Mouse (Mus musculus) MEL (cell line): ENCODE measurements around the gene Krt72. TPM values are rescaled to one million over a fixed set of nuclear protein-coding genes. Genes with fewer than 3 reads are reported as not detected.

Experiments used
- DNase-seq: peaks from one replicate; pipeline ENCODE4 v3.0.0; 2011; ENCODE audit warnings: low read depth, low spot score
- H3K27ac ChIP-seq: 2 replicates; pipeline ENCODE4 v1.5.1; 2012; ENCODE audit warnings: low read depth, mild to moderate bottlenecking, control low read depth, low read length, moderate library complexity; ENCODE audit not compliant: control insufficient read depth
- H3K27me3 ChIP-seq, 2 experiments: fragments of 150-350 bp in 1 of 2; sonication (generic) in 1 of 2; 2 replicates each; pipeline ENCODE4 v1.6.1; 2012; ENCODE audit warnings: low read length in 2 of 2, mild to moderate bottlenecking in 2 of 2, improper control_type of control experiment in 1 of 2, moderate library complexity in 1 of 2; ENCODE audit not compliant: insufficient read depth in 2 of 2, control insufficient read depth in 1 of 2
- H3K36me3 ChIP-seq, 2 experiments: 2 replicates each; pipeline ENCODE4 v1.6.1; 2012 to 2014; ENCODE audit warnings: low read length in 2 of 2, improper control_type of control experiment in 1 of 2, inconsistent platforms in 1 of 2, mild to moderate bottlenecking in 1 of 2; ENCODE audit not compliant: insufficient read depth in 2 of 2, control insufficient read depth in 1 of 2
- H3K4me1 ChIP-seq, 2 experiments: fragments of 150-350 bp in 1 of 2; sonication (generic) in 1 of 2; 2 replicates each; pipeline ENCODE4 v1.6.1; 2012; ENCODE audit warnings: low read length in 2 of 2, improper control_type of control experiment in 1 of 2, mild to moderate bottlenecking in 1 of 2; ENCODE audit not compliant: insufficient read depth in 2 of 2, control insufficient read depth in 1 of 2
- H3K4me3 ChIP-seq, 2 experiments: fragments of 150-350 bp in 1 of 2; sonication (generic) in 1 of 2; 2 replicates each; pipeline ENCODE4 v1.5.1; 2012; ENCODE audit warnings: low read depth in 2 of 2, low read length in 2 of 2, mild to moderate bottlenecking in 2 of 2, moderate library complexity in 2 of 2, control low read depth in 1 of 2, improper control_type of control experiment in 1 of 2; ENCODE audit not compliant: control insufficient read depth in 1 of 2, insufficient read depth in 1 of 2
- H3K79me2 ChIP-seq: 2 replicates; pipeline ENCODE4 v1.6.1; 2012; ENCODE audit warnings: mild to moderate bottlenecking, low read length, moderate library complexity; ENCODE audit not compliant: control insufficient read depth, poor library complexity, insufficient read depth
- H3K9ac ChIP-seq: 2 replicates; pipeline ENCODE4 v1.6.1; 2012; ENCODE audit warnings: low read depth, mild to moderate bottlenecking, control low read depth, low read length, moderate library complexity; ENCODE audit not compliant: control insufficient read depth, poor library complexity, severe bottlenecking
- H3K9me3 ChIP-seq: fragments of 150-350 bp; sonication (generic); replicated peaks from 2 replicates; pipeline ENCODE4 v1.6.1; 2012; ENCODE audit warnings: mild to moderate bottlenecking, low read length, improper control_type of control experiment, moderate library complexity; ENCODE audit not compliant: insufficient read depth
- BHLHE40 ChIP-seq: IDR thresholded peaks from 2 replicates; pipeline ENCODE4 v1.6.1; 2012; ENCODE audit warnings: low read depth, mild to moderate bottlenecking, inconsistent platforms, low read length, improper control_type of control experiment, borderline replicate concordance
- E2F4 ChIP-seq: IDR thresholded peaks from 2 replicates; pipeline ENCODE4 v1.6.1; 2011; ENCODE audit warnings: low read depth, low read length, improper control_type of control experiment, borderline replicate concordance
- ETS1 ChIP-seq: IDR thresholded peaks from 2 replicates; pipeline ENCODE4 v1.6.1; 2012; ENCODE audit warnings: low read depth, mild to moderate bottlenecking, inconsistent platforms, low read length, improper control_type of control experiment, moderate library complexity
- HCFC1 ChIP-seq: IDR thresholded peaks from 2 replicates; pipeline ENCODE4 v1.6.1; 2012; ENCODE audit warnings: low read depth, mild to moderate bottlenecking, inconsistent platforms, low read length, improper control_type of control experiment, moderate library complexity
- MXI1 ChIP-seq: IDR thresholded peaks from 2 replicates; pipeline ENCODE4 v1.6.1; 2011; ENCODE audit warnings: mild to moderate bottlenecking, low read depth, low read length, improper control_type of control experiment
- MYC ChIP-seq: IDR thresholded peaks from 2 replicates; pipeline ENCODE4 v1.6.1; 2011; ENCODE audit warnings: low read depth, mild to moderate bottlenecking, low read length, improper control_type of control experiment, moderate library complexity
- NRF1 ChIP-seq: IDR thresholded peaks from 2 replicates; pipeline ENCODE4 v1.6.1; 2014; ENCODE audit warnings: low read depth, mild to moderate bottlenecking, inconsistent platforms, low read length, improper control_type of control experiment, moderate library complexity; ENCODE audit not compliant: poor library complexity, insufficient read depth, severe bottlenecking
- POLR2AphosphoS2 ChIP-seq: IDR thresholded peaks from 2 replicates; pipeline ENCODE4 v1.6.1; 2011; ENCODE audit warnings: low read length, improper control_type of control experiment
- POLR2AphosphoS5 ChIP-seq: IDR thresholded peaks from 2 replicates; pipeline ENCODE4 v1.6.1; 2012; ENCODE audit warnings: low read depth, borderline replicate concordance, mild to moderate bottlenecking, inconsistent platforms, low read length, moderate library complexity, mixed read lengths
- RAD21 ChIP-seq: IDR thresholded peaks from 2 replicates; pipeline ENCODE4 v1.6.1; 2011; ENCODE audit warnings: mild to moderate bottlenecking, low read depth, low read length, improper control_type of control experiment
- RCOR1 ChIP-seq: IDR thresholded peaks from 2 replicates; pipeline ENCODE4 v1.6.1; 2012; ENCODE audit warnings: low read depth, mild to moderate bottlenecking, inconsistent platforms, low read length, improper control_type of control experiment
- TAL1 ChIP-seq: IDR thresholded peaks from 2 replicates; pipeline ENCODE4 v1.6.1; 2012; ENCODE audit warnings: mild to moderate bottlenecking, inconsistent platforms, low read length, moderate library complexity, mixed read lengths
- TBP ChIP-seq: IDR thresholded peaks from 2 replicates; pipeline ENCODE4 v1.8.0; 2011; ENCODE audit warnings: low read depth, low read length, improper control_type of control experiment
- TCF12 ChIP-seq: IDR thresholded peaks from 2 replicates; pipeline ENCODE4 v1.6.1; 2014; ENCODE audit warnings: low read depth, mild to moderate bottlenecking, inconsistent platforms, low read length, improper control_type of control experiment, moderate library complexity
- UBTF ChIP-seq: IDR thresholded peaks from 2 replicates; pipeline ENCODE4 v1.6.1; 2012; ENCODE audit warnings: low read depth, mild to moderate bottlenecking, inconsistent platforms, low read length, improper control_type of control experiment, moderate library complexity, borderline replicate concordance; ENCODE audit not compliant: insufficient read depth
- USF1 ChIP-seq: IDR thresholded peaks from 2 replicates; pipeline ENCODE4 v1.6.1; 2014; ENCODE audit warnings: low read depth, mild to moderate bottlenecking, inconsistent platforms, low read length, improper control_type of control experiment, moderate library complexity
- USF2 ChIP-seq, 2 experiments: IDR thresholded peaks; 2 replicates each; pipeline ENCODE4 v1.6.1; 2011 to 2012; ENCODE audit warnings: improper control_type of control experiment in 2 of 2, low read length in 2 of 2, borderline replicate concordance in 1 of 2, inconsistent platforms in 1 of 2, low read depth in 1 of 2, mild to moderate bottlenecking in 1 of 2; ENCODE audit not compliant: insufficient read depth in 1 of 2
- ZNF384 ChIP-seq: IDR thresholded peaks from 2 replicates; pipeline ENCODE4 v1.6.1; 2012; ENCODE audit warnings: low read depth, mild to moderate bottlenecking, inconsistent platforms, low read length, improper control_type of control experiment
- polyA plus RNA-seq, 2 experiments: library from polyadenylated mRNA; stranded (reverse) in 1 of 2; unstranded in 1 of 2; fragments of >175 nt in 1 of 2; fragments of >200 nt in 1 of 2; gene quantifications; 2 replicates each; pipeline versions ENCODE4 v1.2.1 to v1.2.4; 2012; ENCODE audit warnings: low replicate concordance in 2 of 2, low read depth in 1 of 2; ENCODE audit not compliant: insufficient read length in 2 of 2, insufficient read depth in 1 of 2, missing spikeins in 1 of 2
- total RNA-seq: library from RNA; depleted of rRNA; stranded (reverse); fragments of 300-350 nt; gene quantifications from 2 replicates; pipeline ENCODE4 v1.2.3, GENCODE M21; 2012

Krt72 gene
- total and polyA plus RNA-seq, 3 experiments, result not detected

- Histone ChIP-seq H3K27me3 (peaks cover 0 to 4% of the 10 kb centered on the region in 2 experiments; a peak in 1 of 4 replicates), H3K4me3 (no peak overlapping the region)
- TF ChIP-seq RCOR1 (no peak), POLR2AphosphoS5 (no peak), NRF1 (no peak), TCF12 (no peak), TAL1 (no peak), ZNF384 (no peak), RAD21 (no peak), USF2 (IDR thresholded peaks at IDR 0.05; ENCODE audit: borderline replicate concordance in 1 of 2, insufficient read depth in 1 of 2, low read depth in 1 of 2, low read length in 2 of 2) (no peak), HCFC1 (no peak), BHLHE40 (no peak), UBTF (no peak)
- TF ChIP-seq, all 39 proteins: peak for 0
- H3K4me1 ChIP-seq, result no peaks in the 10 kb centered on the region
- H3K79me2 ChIP-seq, result no peaks in the 10 kb centered on the region
- no peak overlapping the region for H3K9ac ChIP-seq
- H3K27ac ChIP-seq, result no peak overlapping the region
- H3K9me3 ChIP-seq, result no peaks in the 10 kb centered on the region
- H3K36me3 ChIP-seq, result no peaks in the 10 kb centered on the region
- no peak for DNase-seq
Measured at GRCm38 (mm10) chr15:101770226-101770625, 16.0 kb downstream of the Krt72 start.

- Histone ChIP-seq H3K4me3 (no peak within 1 kb of the TSS), H3K27ac (no peak within 1 kb of the TSS), H3K79me2 (no peaks in the 10 kb centered on the region), H3K36me3 (no peaks in the 10 kb centered on the region), H3K4me1 (no peaks in the 10 kb centered on the region), H3K9ac (no peak within 1 kb of the TSS), H3K9me3 (no peaks in the 10 kb centered on the region), H3K27me3 (no peaks in the 10 kb centered on the region)
- TF ChIP-seq MXI1 (no peak), MYC (no peak), E2F4 (no peak), TBP (no peak), ETS1 (no peak), POLR2AphosphoS2 (no peak), USF1 (no peak), NRF1 (no peak), RCOR1 (no peak)
- DNase-seq, result no peak
Measured at GRCm38 (mm10) chr15:101742711-101743110, 43.5 kb downstream of the Krt72 start, which contains the start of gene Krt71. Gene Krt71 (minus strand): TSS chr15:101743109.
